Mouse (Mus musculus): ENCODE results near the gene Dnah12.

GRCm38 (mm10) chr14:26868299-26868698 lies 175.2 kb downstream of the Dnah12 start:
- TF ChIP-seq USF1 (IDR thresholded peaks at IDR 0.05; ENCODE audit: low read depth) (no peak), CTCF (IDR thresholded peaks at IDR 0.05; ENCODE audit: control insufficient read depth, insufficient read depth, insufficient read length) (no peak)

All from C2C12 (cell line).